Mouse (Mus musculus) cortical plate, adult 2 months (tissue): ENCODE data around the gene Mrpl10.

Experiments
- CTCF ChIP-seq: fragments of 200-500 bp; IDR thresholded peaks from 2 replicates; pipeline ENCODE4 v1.5.1; 2011; ENCODE audit warnings: mild to moderate bottlenecking, control low read depth, low read length; ENCODE audit not compliant: insufficient read depth; ENCODE audit errors: extremely low read depth
- POLR2A ChIP-seq: fragments of 200-500 bp; IDR thresholded peaks from 2 replicates; pipeline ENCODE4 v1.6.1; 2011; ENCODE audit warnings: mild to moderate bottlenecking, low read length, control low read depth; ENCODE audit not compliant: insufficient read depth; ENCODE audit errors: extremely low read depth

DNA sequence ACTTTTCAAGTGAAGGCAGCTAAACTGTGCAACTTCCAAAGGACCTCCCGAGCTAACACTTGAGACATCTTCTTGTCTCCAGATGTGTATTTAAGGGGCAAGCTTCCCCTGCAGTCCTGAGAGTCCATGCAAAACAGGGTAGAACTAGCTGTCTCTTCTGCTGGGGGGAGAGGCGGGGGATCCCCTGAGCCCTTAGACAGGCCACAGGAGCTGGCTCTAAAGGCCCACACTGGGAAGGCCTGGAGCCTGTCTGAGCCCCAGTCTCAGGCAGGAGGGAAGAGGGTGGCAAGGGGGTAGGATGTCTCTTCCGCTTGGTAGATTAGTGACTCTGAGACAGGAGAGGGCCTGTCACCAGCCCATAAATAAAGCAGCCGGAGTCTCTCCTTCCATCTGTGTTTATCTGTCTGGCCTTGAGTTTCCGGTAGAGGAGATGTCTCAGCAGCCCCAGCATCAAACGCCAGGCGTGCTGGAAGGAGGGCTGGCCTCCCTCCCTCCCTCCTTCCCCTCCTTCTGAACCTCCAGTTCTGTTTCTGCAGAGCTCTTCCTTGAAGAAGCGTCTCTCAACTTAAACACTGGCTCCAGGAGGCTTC is 48.5 kb upstream of the Mrpl10 start:
- no peak for TF ChIP-seq POLR2A
- no peak for TF ChIP-seq CTCF
